Mouse (Mus musculus): ENCODE data around the gene Macrod1. TPM values are rescaled to one million over a fixed set of nuclear protein-coding genes. Genes with fewer than 3 reads are reported as not detected.
"Not testable (repeated sequence)": the region's sequence is repeated elsewhere in the genome, so short reads cannot be mapped to it uniquely, and the experiment has no call there.

Macrod1 gene
- total RNA-seq, 2 experiments from 2014 or later: 16.4 to 22.0 TPM

GRCm38 (mm10) chr19:7054772-7055171, 1.8 kb upstream of the Macrod1 start:
- no peak for DNase-seq (ENCODE audit: extremely low spot score in 1 of 2, low spot score in 1 of 2)

- DNase-seq (ENCODE audit: extremely low spot score in 1 of 2, low spot score in 1 of 2): no peak
Observed at GRCm38 (mm10) chr19:7055173-7055572, 1.4 kb upstream of the Macrod1 start.

GRCm38 (mm10) chr19:7057126-7057721, 614 bp downstream of the Macrod1 start:
- DNase-seq (ENCODE audit: extremely low spot score in 1 of 2, low spot score in 1 of 2): peak in 1 of 2 experiments; percentile 46

GRCm38 (mm10) chr19:7057722-7058207, 1.2 kb downstream of the Macrod1 start:
- peak in 1 of 2 experiments; percentile 36 for DNase-seq (ENCODE audit: extremely low spot score in 1 of 2, low spot score in 1 of 2)

- DNase-seq (ENCODE audit: extremely low spot score in 1 of 2, low spot score in 1 of 2): no peak
Observed at GRCm38 (mm10) chr19:7058541-7058940, 1.9 kb downstream of the Macrod1 start.

GRCm38 (mm10) chr19:7062110-7062509, 5.5 kb downstream of the Macrod1 start:
- DNase-seq (ENCODE audit: extremely low spot score in 1 of 2, low spot score in 1 of 2): no peak

- no peak for DNase-seq (ENCODE audit: extremely low spot score in 1 of 2, low spot score in 1 of 2)
Observed at GRCm38 (mm10) chr19:7062916-7063315, 6.3 kb downstream of the Macrod1 start.

GRCm38 (mm10) chr19:7064571-7064970, 8.0 kb downstream of the Macrod1 start:
- DNase-seq (ENCODE audit: extremely low spot score in 1 of 2, low spot score in 1 of 2): peak; percentile 74 to 94

GRCm38 (mm10) chr19:7066034-7066827, 9.6 kb downstream of the Macrod1 start:
- DNase-seq (ENCODE audit: extremely low spot score in 1 of 2, low spot score in 1 of 2): no peak

- no peak for DNase-seq (ENCODE audit: extremely low spot score in 1 of 2, low spot score in 1 of 2)
Observed at GRCm38 (mm10) chr19:7066828-7067342, 10.3 kb downstream of the Macrod1 start.

GRCm38 (mm10) chr19:7067344-7068050, 10.9 kb downstream of the Macrod1 start:
- DNase-seq (ENCODE audit: extremely low spot score in 1 of 2, low spot score in 1 of 2): no peak

- peak; percentile 82 to 96 for DNase-seq (ENCODE audit: extremely low spot score in 1 of 2, low spot score in 1 of 2)
Observed at GRCm38 (mm10) chr19:7068136-7068535, 11.5 kb downstream of the Macrod1 start.

- DNase-seq (ENCODE audit: extremely low spot score in 1 of 2, low spot score in 1 of 2): no peak
Observed at GRCm38 (mm10) chr19:7068661-7069531, 12.3 kb downstream of the Macrod1 start.

GRCm38 (mm10) chr19:7069781-7070763, 13.5 kb downstream of the Macrod1 start:
- DNase-seq (ENCODE audit: extremely low spot score in 1 of 2, low spot score in 1 of 2): no peak

- no peak for DNase-seq (ENCODE audit: extremely low spot score in 1 of 2, low spot score in 1 of 2)
Observed at GRCm38 (mm10) chr19:7070775-7071174, 14.2 kb downstream of the Macrod1 start.

GRCm38 (mm10) chr19:7072221-7072620, 15.6 kb downstream of the Macrod1 start:
- DNase-seq (ENCODE audit: extremely low spot score in 1 of 2, low spot score in 1 of 2): no peak

GRCm38 (mm10) chr19:7073997-7074781, 17.6 kb downstream of the Macrod1 start:
- DNase-seq (ENCODE audit: extremely low spot score in 1 of 2, low spot score in 1 of 2): no peak

- DNase-seq (ENCODE audit: extremely low spot score in 1 of 2, low spot score in 1 of 2): not testable (repeated sequence)
Observed at GRCm38 (mm10) chr19:7075336-7075735, 18.7 kb downstream of the Macrod1 start.

Data from layer of hippocampus, postnatal 25 days (tissue).